Mouse (Mus musculus) E14TG2a.4 (cell line): Measurements from ENCODE around the gene Gm21915.

ENCODE experiments used
- H3K27me3 ChIP-seq: 2 replicates; pipeline ENCODE4 v1.6.1; 2014; ENCODE audit warnings: low read length, control low read depth; ENCODE audit not compliant: insufficient read depth
- H3K36me3 ChIP-seq: 2 replicates; pipeline ENCODE4 v1.6.1; 2014; ENCODE audit warnings: low read length, control low read depth; ENCODE audit not compliant: insufficient read depth
- H3K4me1 ChIP-seq: replicated peaks from 2 replicates; pipeline ENCODE4 v1.6.1; 2014; ENCODE audit warnings: low read depth, low read length, control low read depth
- H3K4me3 ChIP-seq: replicated peaks from 2 replicates; pipeline ENCODE4 v1.5.1; 2014; ENCODE audit warnings: mild to moderate bottlenecking, low read length
- H3K9me3 ChIP-seq: 2 replicates; pipeline ENCODE4 v1.6.1; 2014; ENCODE audit warnings: low read length, control low read depth
- CTCF ChIP-seq: conservative IDR thresholded peaks from 2 replicates; pipeline ENCODE4 v1.5.1; 2014; ENCODE audit warnings: low read length
- NANOG ChIP-seq: IDR thresholded peaks from 2 replicates; pipeline ENCODE4 v1.6.1; 2014; ENCODE audit warnings: borderline replicate concordance, low read length, mixed read lengths
- POU5F1 ChIP-seq: IDR thresholded peaks from 2 replicates; pipeline ENCODE4 v1.6.1; 2014; ENCODE audit warnings: low read length, borderline replicate concordance

The Gm21915 gene

GRCm38 (mm10) chr9:40649444-40649843 lies 21.0 kb upstream of the Gm21915 start:
- TF ChIP-seq NANOG (no peak), CTCF (no peak), POU5F1 (no peak)
- peaks cover 16% of the 10 kb centered on the region for H3K4me1 ChIP-seq
- H3K4me3 ChIP-seq, result no peak overlapping the region
- H3K27me3 ChIP-seq, result peaks cover 4% of the 10 kb centered on the region; the same call in 1 of the 2 replicates
- no peaks in the 10 kb centered on the region for H3K36me3 ChIP-seq
- no peaks in the 10 kb centered on the region for H3K9me3 ChIP-seq

- no peak overlapping the region for H3K4me3 ChIP-seq
- H3K9me3 ChIP-seq, result no peaks in the 10 kb centered on the region
- H3K36me3 ChIP-seq, result no peaks in the 10 kb centered on the region
- H3K27me3 ChIP-seq, result peaks cover 4% of the 10 kb centered on the region; the same call in 1 of the 2 replicates
- peaks cover 10% of the 10 kb centered on the region for H3K4me1 ChIP-seq
- TF ChIP-seq CTCF (no peak), POU5F1 (no peak), NANOG (no peak)
Measured at GRCm38 (mm10) chr9:40649983-40650382, 20.4 kb upstream of the Gm21915 start.

DNA sequence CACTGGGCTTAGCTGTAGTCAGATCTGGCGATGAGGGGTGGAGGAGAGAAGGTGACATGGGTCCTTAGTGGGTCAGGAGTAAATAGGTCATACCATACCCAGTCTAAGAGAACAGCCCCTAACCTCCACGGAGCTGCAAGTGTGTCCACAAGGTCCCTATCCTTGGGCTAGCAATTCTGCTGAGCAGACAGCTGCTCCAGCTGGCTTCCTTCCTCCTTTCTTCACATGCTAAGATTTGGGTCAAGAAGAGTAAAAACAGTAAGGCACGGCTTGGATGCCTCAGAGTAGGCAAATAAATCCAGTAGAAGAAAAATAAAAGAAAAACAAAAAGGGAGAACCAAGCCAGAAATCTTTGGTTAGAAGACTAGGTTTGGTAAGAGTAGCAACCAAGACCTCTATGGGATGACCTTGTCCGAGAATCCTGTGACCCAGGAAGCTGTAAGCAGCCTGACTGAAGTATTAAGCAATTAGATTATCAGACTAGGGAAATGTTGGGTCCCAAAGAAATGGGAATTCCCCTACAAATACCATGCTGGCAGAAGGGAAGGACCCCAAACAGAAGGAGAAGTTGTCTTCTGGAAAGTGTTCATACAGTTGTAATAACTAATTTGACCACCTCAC lies 19.1 kb upstream of the Gm21915 start:
- H3K36me3 ChIP-seq, result no peaks in the 10 kb centered on the region

DNA sequence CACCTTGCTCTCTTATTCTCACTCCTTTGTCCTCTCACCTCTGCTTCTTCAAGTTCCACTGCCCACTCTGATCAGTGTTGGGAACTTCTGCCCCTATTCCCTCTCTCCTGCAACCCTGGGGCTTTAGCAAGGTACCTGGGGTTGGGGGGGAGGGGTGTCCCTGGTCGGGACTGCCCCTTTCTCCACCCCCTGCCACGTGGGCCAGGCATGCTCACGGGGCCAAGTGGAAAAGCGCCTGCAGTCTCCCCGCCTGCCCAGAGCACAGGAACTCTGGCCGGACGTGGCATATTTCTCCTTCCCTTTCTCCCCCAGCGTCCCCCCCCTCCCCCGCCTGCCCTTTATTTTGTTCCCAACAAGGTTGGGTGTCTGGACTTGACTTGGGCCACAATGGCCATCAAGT lies 17.7 kb upstream of the Gm21915 start:
- TF ChIP-seq POU5F1, result no peak
- no peak for TF ChIP-seq CTCF
- TF ChIP-seq NANOG, result no peak
- peaks cover 4% of the 10 kb centered on the region; the same call in 1 of the 2 replicates for H3K27me3 ChIP-seq
- H3K4me1 ChIP-seq, result peaks cover 9% of the 10 kb centered on the region
- H3K4me3 ChIP-seq, result no peak overlapping the region
- H3K36me3 ChIP-seq, result no peaks in the 10 kb centered on the region
- no peaks in the 10 kb centered on the region for H3K9me3 ChIP-seq

More for the DNA sequence above, 19.1 kb upstream of the Gm21915 start:
- Histone ChIP-seq H3K4me1 (peaks cover 9% of the 10 kb centered on the region), H3K9me3 (no peaks in the 10 kb centered on the region), H3K4me3 (no peak overlapping the region), H3K27me3 (peaks cover 4% of the 10 kb centered on the region; the same call in 1 of the 2 replicates)
- TF ChIP-seq CTCF (no peak), NANOG (no peak)

DNA sequence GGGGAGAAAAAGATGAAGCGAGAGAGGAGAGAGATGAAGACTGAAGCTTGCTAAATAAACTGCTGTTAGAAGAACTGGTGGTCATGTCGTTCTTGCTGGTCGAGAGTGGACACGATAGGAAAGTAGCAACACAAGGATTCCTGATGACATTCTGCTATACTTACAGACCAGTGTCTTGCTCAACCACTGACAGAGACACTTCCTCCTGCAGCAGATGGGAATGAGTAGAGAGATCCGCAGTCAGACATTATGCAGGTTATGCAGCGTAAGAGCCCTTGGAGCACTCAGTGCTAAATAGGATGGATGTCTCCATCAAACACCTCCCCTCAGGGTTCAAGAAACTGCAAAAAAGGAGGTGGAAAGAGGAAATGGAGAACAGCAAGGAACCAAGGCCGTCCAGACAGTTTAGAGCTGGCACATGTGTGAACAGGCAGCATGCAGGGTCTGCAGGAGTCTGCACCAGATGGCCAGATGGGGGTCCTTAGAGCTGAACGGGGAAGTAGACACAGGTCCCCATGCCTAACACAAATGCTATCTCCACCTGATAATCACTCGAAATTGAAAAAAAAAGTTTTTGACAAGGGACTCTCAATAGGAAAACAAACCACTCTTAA lies 4.1 kb upstream of the Gm21915 start:
- H3K36me3 ChIP-seq, result no peaks in the 10 kb centered on the region
- H3K4me1 ChIP-seq, result peaks cover 2% of the 10 kb centered on the region
- H3K4me3 ChIP-seq, result no peak overlapping the region
- TF ChIP-seq POU5F1 (no peak), NANOG (no peak), CTCF (no peak)
- no peaks in the 10 kb centered on the region for H3K27me3 ChIP-seq
- no peaks in the 10 kb centered on the region for H3K9me3 ChIP-seq

DNA sequence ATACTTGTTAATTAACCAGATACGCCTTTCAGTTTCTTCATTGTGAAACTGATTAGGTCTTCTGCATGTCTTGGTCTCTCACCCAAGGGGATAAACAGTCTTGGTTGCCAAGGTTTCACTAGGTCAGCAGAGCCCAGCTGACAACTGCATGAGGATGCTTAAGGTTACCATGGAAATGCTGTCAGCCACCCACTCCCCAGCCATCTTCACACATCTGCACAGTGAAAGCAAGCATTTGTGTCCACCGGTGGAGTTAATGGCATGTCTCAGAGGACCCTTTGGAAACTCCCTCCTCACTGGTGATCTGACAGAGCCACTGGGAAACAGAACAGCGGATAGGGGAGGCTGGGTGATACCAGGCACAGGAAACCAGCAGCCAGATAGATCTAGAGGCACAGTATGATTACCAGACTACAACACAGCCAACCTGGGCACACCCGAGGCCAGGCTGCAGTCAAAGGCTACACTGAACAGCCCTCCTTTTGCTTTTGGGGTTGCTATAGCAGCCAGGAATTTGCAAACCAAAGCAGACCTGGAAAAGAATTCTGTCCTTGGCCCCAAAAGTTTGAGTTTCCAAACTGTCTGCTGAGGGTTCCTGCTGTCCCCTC lies 1.0 kb downstream of the Gm21915 start:
- TF ChIP-seq POU5F1, result no peak
- no peak for TF ChIP-seq CTCF
- no peak for TF ChIP-seq NANOG
- Histone ChIP-seq H3K4me3 (no peak overlapping the region), H3K27me3 (peaks cover 4% of the 10 kb centered on the region; the same call in 1 of the 2 replicates), H3K36me3 (no peaks in the 10 kb centered on the region), H3K9me3 (no peaks in the 10 kb centered on the region), H3K4me1 (peaks cover 11% of the 10 kb centered on the region)

DNA sequence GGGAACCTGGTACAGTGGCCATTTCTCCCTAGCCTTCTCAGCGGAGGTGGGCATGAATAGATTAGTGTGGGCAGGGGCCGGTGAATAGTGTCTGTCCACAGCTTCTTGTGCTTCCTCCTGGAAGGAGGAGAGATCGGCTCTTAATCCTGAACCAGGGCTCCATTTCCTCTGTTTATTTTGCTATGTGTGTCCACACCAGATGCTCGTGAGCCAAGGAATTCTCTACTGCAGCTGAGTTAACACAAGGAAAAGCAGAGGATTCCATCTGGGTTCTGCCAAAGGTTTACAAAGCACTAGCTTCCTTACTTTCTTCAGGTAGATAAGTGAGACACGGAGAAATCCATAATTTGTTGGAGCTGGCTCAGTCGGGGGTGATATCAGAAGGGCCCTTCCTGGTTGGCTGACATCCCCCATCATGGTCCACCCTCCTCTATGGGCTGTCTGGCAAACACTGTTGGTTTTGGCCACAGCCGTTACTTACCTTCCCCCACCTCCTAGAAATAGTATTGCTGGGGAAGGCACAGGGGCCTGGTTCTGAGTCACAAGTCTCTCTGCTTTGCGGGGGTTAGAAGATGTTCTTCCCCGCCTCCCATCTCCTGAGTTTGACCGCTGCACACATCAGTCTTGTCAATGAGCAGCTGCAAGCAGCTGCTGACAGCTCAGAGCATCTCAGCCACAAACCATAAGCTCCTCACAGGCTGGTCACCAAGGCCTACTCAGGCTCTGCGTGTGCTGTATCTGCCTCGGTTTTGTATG lies 5.0 kb downstream of the Gm21915 start:
- Histone ChIP-seq H3K4me1 (peaks cover 11% of the 10 kb centered on the region), H3K9me3 (no peaks in the 10 kb centered on the region), H3K27me3 (peaks cover 18% of the 10 kb centered on the region), H3K4me3 (no peak overlapping the region), H3K36me3 (no peaks in the 10 kb centered on the region)
- TF ChIP-seq NANOG (no peak), CTCF (no peak), POU5F1 (no peak)

DNA sequence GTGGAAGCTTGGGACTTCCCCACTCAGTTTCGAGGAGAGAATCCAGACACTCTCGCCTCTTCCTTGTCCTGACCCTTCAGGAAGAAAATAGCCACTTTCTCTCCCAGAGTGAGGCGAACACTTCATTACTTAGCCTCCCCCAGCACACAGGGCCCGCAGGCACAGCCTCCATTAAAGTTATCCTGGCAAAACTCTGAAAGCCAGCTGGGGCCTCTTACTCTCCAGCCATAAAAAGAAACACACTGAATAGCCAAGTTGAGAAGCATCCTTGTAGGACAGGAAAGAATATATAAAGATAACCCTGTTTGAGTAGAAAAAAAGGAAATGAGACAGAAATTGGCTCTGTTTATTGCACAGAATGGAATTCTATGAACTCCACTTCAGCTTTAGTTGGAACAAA lies 8.2 kb downstream of the Gm21915 start:
- Histone ChIP-seq H3K36me3 (no peaks in the 10 kb centered on the region), H3K27me3 (peaks cover 37% of the 10 kb centered on the region), H3K9me3 (no peaks in the 10 kb centered on the region), H3K4me3 (no peak overlapping the region), H3K4me1 (no peaks in the 10 kb centered on the region)
- no peak for TF ChIP-seq NANOG
- TF ChIP-seq POU5F1, result no peak
- no peak for TF ChIP-seq CTCF
